Mouse (Mus musculus): ENCODE measurements around the gene Gm17455. TPM values are rescaled to one million over a fixed set of nuclear protein-coding genes. Genes with fewer than 3 reads are reported as not detected.
A peak's percentile ranks its signal among the peaks of the same experiment; 100 is the strongest.

Gene Gm17455
- polyA plus RNA-seq, 1 experiment from 2014 or later, result 3.1 TPM

GRCm38 (mm10) chr10:60400507-60401295 is 1.2 kb downstream of the Gm17455 start:
- no peaks in the 10 kb centered on the region for H3K36me3 ChIP-seq (ENCODE audit: control insufficient read depth, insufficient read depth, low read length)
- H3K9me3 ChIP-seq (ENCODE audit: control insufficient read depth, low read length), result no peaks in the 10 kb centered on the region
- H3K27ac ChIP-seq (ENCODE audit: low read length), result no peak overlapping the region
- no peaks in the 10 kb centered on the region for H3K4me1 ChIP-seq (replicated peaks; ENCODE audit: control insufficient read depth, insufficient read depth, low read length)
- H3K27me3 ChIP-seq (ENCODE audit: control insufficient read depth, insufficient read depth, low read depth, low read length), result no peaks in the 10 kb centered on the region
- no peak overlapping the region for H3K4me3 ChIP-seq (ENCODE audit: low read length)
- no peak for ATAC-seq (ENCODE audit: low read depth)
- peak overlapping the region; percentile 3; the same call in 1 of the 2 replicates for H3K9ac ChIP-seq (ENCODE audit: low read length)
- 74% methylated on average over 11 of the region's 11 CpGs for WGBS
- H3K4me2 ChIP-seq (ENCODE audit: low read depth, low read length), result no peak overlapping the region

GRCm38 (mm10) chr10:60405460-60406177 is 6.1 kb downstream of the Gm17455 start:
- no peaks in the 10 kb centered on the region for H3K27me3 ChIP-seq (ENCODE audit: control insufficient read depth, insufficient read depth, low read depth, low read length)
- H3K9ac ChIP-seq (ENCODE audit: low read length), result no peak overlapping the region
- 31% methylated on average over 7 of the region's 7 CpGs for WGBS
- no peaks in the 10 kb centered on the region for H3K9me3 ChIP-seq (ENCODE audit: control insufficient read depth, low read length)
- H3K36me3 ChIP-seq (ENCODE audit: control insufficient read depth, insufficient read depth, low read length), result no peaks in the 10 kb centered on the region
- no peak for ATAC-seq (ENCODE audit: low read depth)
- no peaks in the 10 kb centered on the region for H3K4me1 ChIP-seq (replicated peaks; ENCODE audit: control insufficient read depth, insufficient read depth, low read length)
- H3K27ac ChIP-seq (ENCODE audit: low read length), result no peak overlapping the region; the same call in 1 of the 2 replicates
- no peak overlapping the region for H3K4me3 ChIP-seq (ENCODE audit: low read length)
- no peak overlapping the region for H3K4me2 ChIP-seq (ENCODE audit: low read depth, low read length)

- Histone ChIP-seq H3K4me1 (replicated peaks; ENCODE audit: control insufficient read depth, insufficient read depth, low read length) (no peaks in the 10 kb centered on the region), H3K9me3 (ENCODE audit: control insufficient read depth, low read length) (no peaks in the 10 kb centered on the region), H3K4me2 (ENCODE audit: low read depth, low read length) (no peak overlapping the region), H3K4me3 (ENCODE audit: low read length) (no peak overlapping the region), H3K9ac (ENCODE audit: low read length) (no peak overlapping the region), H3K36me3 (ENCODE audit: control insufficient read depth, insufficient read depth, low read length) (no peaks in the 10 kb centered on the region), H3K27ac (ENCODE audit: low read length) (no peak overlapping the region), H3K27me3 (ENCODE audit: control insufficient read depth, insufficient read depth, low read depth, low read length) (no peaks in the 10 kb centered on the region)
- peak; percentile 39; the same call in 1 of the 2 replicates for ATAC-seq (ENCODE audit: low read depth)
- WGBS, result 0% methylated on average over 5 of the region's 5 CpGs
These were observed 8.3 kb downstream of the Gm17455 start for GRCm38 (mm10) chr10:60407831-60408230.

- no peak for ATAC-seq (ENCODE audit: low read depth)
- H3K9ac ChIP-seq (ENCODE audit: low read length), result no peak overlapping the region
- H3K9me3 ChIP-seq (ENCODE audit: control insufficient read depth, low read length), result no peaks in the 10 kb centered on the region
- WGBS, result 18% methylated on average over 5 of the region's 5 CpGs
- no peak overlapping the region for H3K4me2 ChIP-seq (ENCODE audit: low read depth, low read length)
- no peak overlapping the region for H3K4me3 ChIP-seq (ENCODE audit: low read length)
- no peaks in the 10 kb centered on the region for H3K27me3 ChIP-seq (ENCODE audit: control insufficient read depth, insufficient read depth, low read depth, low read length)
- no peak overlapping the region for H3K27ac ChIP-seq (ENCODE audit: low read length)
- H3K4me1 ChIP-seq (replicated peaks; ENCODE audit: control insufficient read depth, insufficient read depth, low read length), result no peaks in the 10 kb centered on the region
- H3K36me3 ChIP-seq (ENCODE audit: control insufficient read depth, insufficient read depth, low read length), result no peaks in the 10 kb centered on the region
These were observed 12.3 kb downstream of the Gm17455 start for GRCm38 (mm10) chr10:60411794-60412193.

- no peak for ATAC-seq (ENCODE audit: low read depth)
These were observed 14.2 kb downstream of the Gm17455 start for GRCm38 (mm10) chr10:60413756-60414155.

GRCm38 (mm10) chr10:60417041-60417440 is 17.5 kb downstream of the Gm17455 start:
- ATAC-seq (ENCODE audit: low read depth), result no peak
- 79% methylated on average over 2 of the region's 2 CpGs for WGBS
- no peaks in the 10 kb centered on the region for H3K4me1 ChIP-seq (replicated peaks; ENCODE audit: control insufficient read depth, insufficient read depth, low read length)

More at GRCm38 (mm10) chr10:60413756-60414155, 14.2 kb downstream of the Gm17455 start:
- no peaks in the 10 kb centered on the region for H3K9me3 ChIP-seq (ENCODE audit: control insufficient read depth, low read length)
- 68% methylated on average over 2 of the region's 2 CpGs for WGBS
- no peaks in the 10 kb centered on the region for H3K4me1 ChIP-seq (replicated peaks; ENCODE audit: control insufficient read depth, insufficient read depth, low read length)
- H3K27me3 ChIP-seq (ENCODE audit: control insufficient read depth, insufficient read depth, low read depth, low read length), result no peaks in the 10 kb centered on the region
- no peak overlapping the region for H3K4me3 ChIP-seq (ENCODE audit: low read length)
- no peak overlapping the region for H3K27ac ChIP-seq (ENCODE audit: low read length)
- H3K36me3 ChIP-seq (ENCODE audit: control insufficient read depth, insufficient read depth, low read length), result no peaks in the 10 kb centered on the region
- H3K4me2 ChIP-seq (ENCODE audit: low read depth, low read length), result no peak overlapping the region
- no peak overlapping the region for H3K9ac ChIP-seq (ENCODE audit: low read length)

GRCm38 (mm10) chr10:60418137-60418536 is 18.6 kb downstream of the Gm17455 start:
- no peaks in the 10 kb centered on the region for H3K4me1 ChIP-seq (replicated peaks; ENCODE audit: control insufficient read depth, insufficient read depth, low read length)
- H3K9ac ChIP-seq (ENCODE audit: low read length), result no peak overlapping the region

More at GRCm38 (mm10) chr10:60417041-60417440, 17.5 kb downstream of the Gm17455 start:
- H3K27me3 ChIP-seq (ENCODE audit: control insufficient read depth, insufficient read depth, low read depth, low read length), result no peaks in the 10 kb centered on the region
- H3K9me3 ChIP-seq (ENCODE audit: control insufficient read depth, low read length), result no peaks in the 10 kb centered on the region
- H3K4me3 ChIP-seq (ENCODE audit: low read length), result no peak overlapping the region
- H3K27ac ChIP-seq (ENCODE audit: low read length), result no peak overlapping the region
- H3K4me2 ChIP-seq (ENCODE audit: low read depth, low read length), result no peak overlapping the region
- H3K9ac ChIP-seq (ENCODE audit: low read length), result no peak overlapping the region
- H3K36me3 ChIP-seq (ENCODE audit: control insufficient read depth, insufficient read depth, low read length), result no peaks in the 10 kb centered on the region

GRCm38 (mm10) chr10:60419624-60420023 is 20.1 kb downstream of the Gm17455 start:
- Histone ChIP-seq H3K9me3 (ENCODE audit: control insufficient read depth, low read length) (no peaks in the 10 kb centered on the region), H3K9ac (ENCODE audit: low read length) (no peak overlapping the region), H3K27me3 (ENCODE audit: control insufficient read depth, insufficient read depth, low read depth, low read length) (no peaks in the 10 kb centered on the region), H3K36me3 (ENCODE audit: control insufficient read depth, insufficient read depth, low read length) (no peaks in the 10 kb centered on the region), H3K4me2 (ENCODE audit: low read depth, low read length) (no peak overlapping the region), H3K4me3 (ENCODE audit: low read length) (no peak overlapping the region), H3K27ac (ENCODE audit: low read length) (no peak overlapping the region), H3K4me1 (replicated peaks; ENCODE audit: control insufficient read depth, insufficient read depth, low read length) (no peaks in the 10 kb centered on the region)
- 34% methylated on average over 4 of the region's 4 CpGs for WGBS
- no peak for ATAC-seq (ENCODE audit: low read depth)

More at GRCm38 (mm10) chr10:60418137-60418536, 18.6 kb downstream of the Gm17455 start:
- no peak for ATAC-seq (ENCODE audit: low read depth)
- 6% methylated on average over 3 of the region's 3 CpGs for WGBS
- no peaks in the 10 kb centered on the region for H3K9me3 ChIP-seq (ENCODE audit: control insufficient read depth, low read length)
- H3K4me3 ChIP-seq (ENCODE audit: low read length), result no peak overlapping the region
- no peaks in the 10 kb centered on the region for H3K36me3 ChIP-seq (ENCODE audit: control insufficient read depth, insufficient read depth, low read length)
- H3K27me3 ChIP-seq (ENCODE audit: control insufficient read depth, insufficient read depth, low read depth, low read length), result no peaks in the 10 kb centered on the region
- no peak overlapping the region for H3K27ac ChIP-seq (ENCODE audit: low read length)
- H3K4me2 ChIP-seq (ENCODE audit: low read depth, low read length), result no peak overlapping the region

- H3K4me1 ChIP-seq (replicated peaks; ENCODE audit: control insufficient read depth, insufficient read depth, low read length), result no peaks in the 10 kb centered on the region
- 68% methylated on average over 7 of the region's 7 CpGs for WGBS
- H3K27me3 ChIP-seq (ENCODE audit: control insufficient read depth, insufficient read depth, low read depth, low read length), result no peaks in the 10 kb centered on the region
- H3K9ac ChIP-seq (ENCODE audit: low read length), result no peak overlapping the region
- no peak for ATAC-seq (ENCODE audit: low read depth)
- H3K27ac ChIP-seq (ENCODE audit: low read length), result no peak overlapping the region
- H3K4me3 ChIP-seq (ENCODE audit: low read length), result no peak overlapping the region
- H3K36me3 ChIP-seq (ENCODE audit: control insufficient read depth, insufficient read depth, low read length), result no peaks in the 10 kb centered on the region
- peaks cover 2% of the 10 kb centered on the region; the same call in 1 of the 2 replicates for H3K9me3 ChIP-seq (ENCODE audit: control insufficient read depth, low read length)
- no peak overlapping the region for H3K4me2 ChIP-seq (ENCODE audit: low read depth, low read length)
These were observed 23.2 kb downstream of the Gm17455 start for GRCm38 (mm10) chr10:60422756-60423155.
